In genomic region chr17:11705761-11706160, GRCm38 (mm10) we compare ENCODE assay signal across 8 mouse cellular contexts.
"Had no signal": no experiment of that assay in that cellular context is flagged by ENCODE, and none has a peak within 500 bp of the region (broad histone marks: within the 10 kb centered on the region; RNA-seq: fewer than 3 reads in every experiment).

No protein-coding gene starts in this region.

- DNase-seq: kidney, adult 8-10 months; kidney, postnatal 36 days; layer of hippocampus, adult 9-11 months; layer of hippocampus, postnatal 36 days; lung, adult 2 months; lung, postnatal 36 days; midbrain, embryonic 14.5 days; thymus, postnatal 36 days had no signal
